Mouse (Mus musculus) stomach, postnatal 0 days (tissue): Measurements from ENCODE around the gene Gm42791. TPM values are rescaled to one million over a fixed set of nuclear protein-coding genes. Genes with fewer than 3 reads are reported as not detected.

Experiments used
- ATAC-seq: fragments of 200-750 bp; cut with Nextera tagmentation; 2 replicates; pipeline ENCODE4 v1.8.0; 2017; ENCODE audit not compliant: low FRiP score, low TSS enrichment
- DNase-seq: peaks from one replicate; pipeline ENCODE4 v3.0.0-alpha.2; 2016; ENCODE audit warnings: low spot score
- H3K27ac ChIP-seq: fragments of 300-500 bp; sonication (generic); replicated peaks from 2 replicates; pipeline ENCODE4 v1.5.1; 2014; ENCODE audit warnings: mild to moderate bottlenecking, control low read depth
- H3K27me3 ChIP-seq: fragments of 300-500 bp; sonication (generic); 2 replicates; pipeline ENCODE4 v1.6.1; 2014; ENCODE audit warnings: low read length; ENCODE audit not compliant: control insufficient read depth, insufficient read depth
- H3K36me3 ChIP-seq: fragments of 300-500 bp; sonication (generic); 2 replicates; pipeline ENCODE4 v1.6.1; 2014; ENCODE audit warnings: low read length, mixed read lengths; ENCODE audit not compliant: control insufficient read depth, insufficient read depth
- H3K4me1 ChIP-seq: fragments of 300-500 bp; sonication (generic); replicated peaks from 2 replicates; pipeline ENCODE4 v1.6.1; 2014; ENCODE audit warnings: antibody characterized with exemption; ENCODE audit not compliant: control insufficient read depth, insufficient read depth
- H3K4me2 ChIP-seq: fragments of 300-500 bp; sonication (generic); replicated peaks from 2 replicates; pipeline ENCODE4 v1.6.1; 2014; ENCODE audit warnings: low read depth, mild to moderate bottlenecking, control low read depth, moderate library complexity
- H3K4me3 ChIP-seq: fragments of 300-500 bp; sonication (generic); 2 replicates; pipeline ENCODE4 v1.5.1; 2014; ENCODE audit warnings: low read depth, low read length, control low read depth
- H3K9ac ChIP-seq: fragments of 300-500 bp; sonication (generic); 2 replicates; pipeline ENCODE4 v1.6.1; 2014; ENCODE audit warnings: mild to moderate bottlenecking, low read length, control low read depth, mixed read lengths
- H3K9me3 ChIP-seq: fragments of 300-500 bp; sonication (generic); 2 replicates; pipeline ENCODE4 v1.6.1; 2016; ENCODE audit warnings: low read length; ENCODE audit not compliant: control insufficient read depth
- CTCF ChIP-seq: IDR thresholded peaks from 2 replicates; pipeline ENCODE4 v1.5.1; 2016; ENCODE audit warnings: antibody characterized with exemption, low read depth, mild to moderate bottlenecking, moderate library complexity
- EP300 ChIP-seq: optimal IDR thresholded peaks from 2 replicates; pipeline ENCODE3; 2016; ENCODE audit warnings: antibody characterized with exemption
- WGBS: fragments of 180-500 bp; shearing (Covaris S2); extraction: QIAGEN DNeasy Blood & Tissue Kit; methylation state at CpG from one replicate; pipeline ENCODE4 v1.1.7; 2014; 5-methylcytosine and 5-hydroxymethylcytosine counted together
- polyA plus RNA-seq: library from polyadenylated mRNA; unstranded; fragments of >200 nt; fragmentation: Nextera tagmentation; extraction: Ambion mirVana; gene quantifications from 2 replicates; pipeline ENCODE4 v1.2.1, GENCODE M21; 2015

The Gm42791 gene
- polyA plus RNA-seq, 1 experiment from 2014 or later = 0.99 TPM

DNA sequence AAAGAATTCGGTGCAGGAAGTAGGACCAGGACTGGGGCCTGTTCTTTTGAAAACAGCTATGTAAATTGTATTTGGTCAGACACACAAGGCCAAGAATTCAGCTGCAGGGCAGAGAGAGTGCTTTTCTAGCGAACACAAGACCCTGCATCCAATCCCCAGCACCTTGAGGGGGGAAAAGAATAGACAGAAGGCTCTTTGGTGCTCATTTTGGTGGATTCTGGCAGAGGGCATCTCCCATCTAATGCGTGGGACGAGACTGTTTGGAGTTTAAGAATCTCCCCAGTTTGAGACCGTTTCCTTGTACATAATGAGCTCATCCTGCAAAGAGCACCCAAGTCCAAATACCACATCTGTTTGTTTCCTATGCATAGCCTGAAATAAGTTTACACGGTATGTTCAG, 28.6 kb downstream of the Gm42791 start:
- ATAC-seq = no peak
- H3K4me2 ChIP-seq = peak overlapping the region; percentile 20; the same call in 1 of the 2 replicates
- no peak for DNase-seq
- no peaks in the 10 kb centered on the region for H3K36me3 ChIP-seq
- no peak overlapping the region for H3K4me3 ChIP-seq
- H3K27ac ChIP-seq = peak overlapping the region; percentile 90
- H3K9ac ChIP-seq = peak overlapping the region; percentile 45; the same call in 1 of the 2 replicates
- no peaks in the 10 kb centered on the region for H3K27me3 ChIP-seq
- 31% methylated on average over 6 of the region's 6 CpGs for WGBS
- peaks cover 2% of the 10 kb centered on the region; the same call in 1 of the 2 replicates for H3K4me1 ChIP-seq
- no peak for TF ChIP-seq EP300
- TF ChIP-seq CTCF = no peak
- no peaks in the 10 kb centered on the region for H3K9me3 ChIP-seq

DNA sequence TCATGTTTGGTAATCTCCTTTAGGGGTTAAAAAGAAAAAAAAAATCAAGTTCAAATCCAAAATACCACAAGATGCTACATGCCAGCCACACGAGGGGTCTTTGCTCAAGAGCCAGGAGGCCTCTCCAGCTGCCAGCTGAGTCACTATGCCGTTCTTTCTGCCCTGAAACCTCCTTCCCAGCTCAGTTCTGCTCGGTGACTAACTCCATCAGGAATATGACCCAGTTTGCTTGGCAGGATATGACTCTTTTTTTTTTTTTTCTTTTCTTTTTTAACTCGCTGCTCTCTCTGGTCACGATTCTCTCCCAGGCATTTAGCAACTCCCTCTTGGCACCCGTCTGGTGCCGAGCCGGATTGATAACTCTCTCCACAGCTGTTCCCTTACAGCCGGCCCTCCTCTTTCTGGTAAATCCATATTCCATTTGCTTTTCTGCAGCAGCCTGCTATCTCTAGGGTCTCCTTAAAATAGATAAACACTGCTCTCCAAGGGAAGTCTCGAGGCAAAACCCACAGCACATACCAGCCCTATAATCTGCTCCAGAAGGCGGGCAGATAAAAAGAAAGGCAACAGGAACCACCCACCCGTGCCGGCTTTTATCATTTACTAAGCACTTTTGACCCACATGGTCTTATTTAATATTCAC, 29.1 kb downstream of the Gm42791 start:
- ATAC-seq (peak; percentile 82), DNase-seq (peak; percentile 40)
- Histone ChIP-seq H3K4me3 (no peak overlapping the region), H3K9ac (peak overlapping the region; percentile 45; the same call in 1 of the 2 replicates), H3K27ac (peak overlapping the region; percentile 90), H3K4me1 (peaks cover 2% of the 10 kb centered on the region; the same call in 1 of the 2 replicates), H3K4me2 (peak overlapping the region; percentile 25; the same call in 1 of the 2 replicates), H3K36me3 (no peaks in the 10 kb centered on the region), H3K27me3 (no peaks in the 10 kb centered on the region), H3K9me3 (no peaks in the 10 kb centered on the region)
- TF ChIP-seq EP300 (peak; percentile 65), CTCF (peak; percentile 39; the same call in 1 of the 2 replicates)
- 7% methylated on average over 13 of the region's 13 CpGs for WGBS

DNA sequence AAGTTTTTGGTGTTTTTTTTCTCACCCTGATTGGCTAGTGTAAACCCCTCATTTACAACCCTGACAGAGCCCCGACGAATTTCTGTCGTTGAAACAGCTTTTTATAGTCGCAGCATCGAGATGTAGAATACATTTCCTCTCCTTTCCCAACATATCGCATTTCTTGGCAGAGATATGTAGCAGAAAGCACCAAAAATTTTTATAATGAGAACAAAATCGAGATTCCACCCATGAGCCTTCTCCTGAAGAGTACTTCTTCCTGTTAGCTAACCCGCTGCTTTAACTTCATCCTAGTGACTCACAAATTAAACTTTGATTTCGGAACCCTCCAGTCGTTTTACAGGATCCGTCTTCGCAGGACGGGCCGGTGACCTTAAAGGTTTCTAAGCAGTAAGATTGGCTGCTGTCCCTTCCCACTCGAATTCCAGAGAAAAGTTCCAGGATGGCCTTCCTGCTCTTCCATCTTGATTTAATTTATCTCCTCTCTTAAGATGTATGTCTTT, 29.8 kb downstream of the Gm42791 start:
- no peak for ATAC-seq
- no peaks in the 10 kb centered on the region for H3K9me3 ChIP-seq
- no peaks in the 10 kb centered on the region for H3K36me3 ChIP-seq
- no peak overlapping the region for H3K9ac ChIP-seq
- no peak overlapping the region for H3K4me3 ChIP-seq
- H3K27ac ChIP-seq = peak overlapping the region; percentile 90
- H3K4me1 ChIP-seq = peaks cover 2% of the 10 kb centered on the region; the same call in 1 of the 2 replicates
- H3K4me2 ChIP-seq = 0 out of 2 replicates have a peak overlapping the region, but pooled peaks have one; percentile 25
- no peaks in the 10 kb centered on the region for H3K27me3 ChIP-seq
- 39% methylated on average over 15 of the region's 15 CpGs for WGBS
- no peak for TF ChIP-seq EP300
- TF ChIP-seq CTCF = no peak
- no peak for DNase-seq

DNA sequence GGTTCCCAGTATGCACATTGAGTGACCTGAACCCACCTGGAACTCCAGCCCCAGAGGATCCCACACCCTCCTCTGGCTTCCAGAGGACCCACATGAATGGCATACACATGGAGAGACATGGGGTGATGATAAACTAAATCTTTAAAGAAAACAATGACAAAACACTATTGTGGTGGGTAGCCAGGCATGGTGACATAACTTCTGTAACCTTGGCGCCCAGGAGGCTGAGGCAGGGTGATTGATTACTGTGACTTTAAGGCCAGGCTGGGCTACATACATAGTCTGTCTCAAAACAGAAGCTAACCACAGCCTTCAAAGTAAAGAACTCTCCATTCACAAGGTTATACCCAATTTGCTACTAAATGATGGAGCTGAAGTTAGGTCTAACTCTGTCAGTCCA, 30.7 kb downstream of the Gm42791 start:
- Histone ChIP-seq H3K27ac (peak overlapping the region; percentile 90; the same call in 1 of the 2 replicates), H3K4me2 (no peak overlapping the region), H3K9ac (no peak overlapping the region), H3K27me3 (no peaks in the 10 kb centered on the region), H3K4me3 (no peak overlapping the region), H3K4me1 (peaks cover 3% of the 10 kb centered on the region), H3K9me3 (no peaks in the 10 kb centered on the region), H3K36me3 (no peaks in the 10 kb centered on the region)
- DNase-seq (no peak), ATAC-seq (no peak)
- TF ChIP-seq CTCF (no peak), EP300 (no peak)
- WGBS = 70% methylated on average over 1 of the region's 1 CpGs

DNA sequence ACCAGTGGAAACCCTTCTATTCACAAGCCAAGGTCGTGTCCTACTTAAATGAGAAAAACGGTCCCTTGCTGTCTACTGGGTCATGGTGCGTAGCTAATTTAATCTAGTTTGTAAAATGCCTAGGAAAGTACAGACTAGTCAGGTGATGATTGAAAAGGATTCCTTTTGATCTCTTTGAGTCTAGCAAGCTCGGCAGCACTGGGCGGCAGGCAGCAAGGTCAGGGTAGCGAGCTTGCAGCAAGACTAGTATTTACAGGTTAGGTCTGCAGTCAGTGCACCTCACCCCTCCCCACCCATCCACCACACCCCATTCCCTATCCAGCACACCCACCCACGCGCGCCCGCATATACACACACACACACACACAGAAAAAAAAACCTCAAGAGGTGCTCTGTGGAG, 34.7 kb downstream of the Gm42791 start:
- Histone ChIP-seq H3K4me1 (peaks cover 6% of the 10 kb centered on the region; the same call in 1 of the 2 replicates), H3K27ac (peak overlapping the region; percentile 85), H3K9ac (peak overlapping the region; percentile 50), H3K27me3 (no peaks in the 10 kb centered on the region), H3K9me3 (no peaks in the 10 kb centered on the region), H3K4me2 (peak overlapping the region; percentile 69), H3K4me3 (peak overlapping the region; percentile 39; the same call in 1 of the 2 replicates), H3K36me3 (no peaks in the 10 kb centered on the region)
- no peak for ATAC-seq
- TF ChIP-seq EP300 (no peak), CTCF (no peak)
- peak; percentile 43 for DNase-seq
- WGBS = 42% methylated on average over 10 of the region's 10 CpGs
